Mouse (Mus musculus): ENCODE measurements around the gene Hspb11. TPM values are rescaled to one million over a fixed set of nuclear protein-coding genes. Genes with fewer than 3 reads are reported as not detected.

Gene Hspb11
- total RNA-seq, 2 experiments from 2014 or later, result not detected

GRCm38 (mm10) chr4:107302832-107303231 lies 49.4 kb downstream of the Hspb11 start:
- ATAC-seq (replicated peaks; ENCODE audit: low FRiP score, poor library complexity, severe bottlenecking), result no peak

- ATAC-seq (replicated peaks; ENCODE audit: low FRiP score, poor library complexity, severe bottlenecking), result no peak
Measured at GRCm38 (mm10) chr4:107303531-107303930, 50.1 kb downstream of the Hspb11 start.

GRCm38 (mm10) chr4:107306966-107307365 lies 53.6 kb downstream of the Hspb11 start, which contains the start of gene Dio1:
Gene Dio1 (minus strand): TSS chr4:107307169.
- no peak for ATAC-seq (replicated peaks; ENCODE audit: low FRiP score, poor library complexity, severe bottlenecking)

- peak; percentile 97 for ATAC-seq (replicated peaks; ENCODE audit: low FRiP score, poor library complexity, severe bottlenecking)
Measured at GRCm38 (mm10) chr4:107313690-107314478, 60.5 kb downstream of the Hspb11 start, which contains the start of gene Yipf1. Gene Yipf1 (plus strand): TSS chr4:107314363.

- peak; percentile 59 for ATAC-seq (replicated peaks; ENCODE audit: low FRiP score, poor library complexity, severe bottlenecking)
Measured at GRCm38 (mm10) chr4:107314479-107314805, 61.0 kb downstream of the Hspb11 start.

- ATAC-seq (replicated peaks; ENCODE audit: low FRiP score, poor library complexity, severe bottlenecking), result no peak
Measured at GRCm38 (mm10) chr4:107318646-107319045, 65.3 kb downstream of the Hspb11 start.

- ATAC-seq (replicated peaks; ENCODE audit: low FRiP score, poor library complexity, severe bottlenecking), result no peak
Measured at GRCm38 (mm10) chr4:107321041-107321440, 67.6 kb downstream of the Hspb11 start.

- ATAC-seq (replicated peaks; ENCODE audit: low FRiP score, poor library complexity, severe bottlenecking), result no peak
Measured at GRCm38 (mm10) chr4:107323113-107323512, 69.7 kb downstream of the Hspb11 start.

GRCm38 (mm10) chr4:107328530-107328929 lies 75.1 kb downstream of the Hspb11 start:
- no peak for ATAC-seq (replicated peaks; ENCODE audit: low FRiP score, poor library complexity, severe bottlenecking)

Other genes starting within 250 kb of the Hspb11 start
- gene Mrpl37, start 186.7 kb upstream of the Hspb11 start, total RNA-seq (2015; ENCODE audit: low replicate concordance), result 20.9 and 25.0 TPM in 2 replicates
- 5.4 and 17.2 TPM in 2 replicates for gene Mrpl37, start 186.7 kb upstream of the Hspb11 start, total RNA-seq (2017; ENCODE audit: low replicate concordance)
- 0.63 TPM in 1 of 2 replicates, not detected in the other for gene Cyb5rl, start 186.6 kb upstream of the Hspb11 start, total RNA-seq (2015; ENCODE audit: low replicate concordance)
- 0.28 and 0.34 TPM in 2 replicates for gene Cyb5rl, start 186.6 kb upstream of the Hspb11 start, total RNA-seq (2017; ENCODE audit: low replicate concordance)
- 0.42 TPM in 1 of 2 replicates, not detected in the other for gene Cdcp2, start 156.7 kb upstream of the Hspb11 start, total RNA-seq (2015; ENCODE audit: low replicate concordance)
- gene Cdcp2, start 156.7 kb upstream of the Hspb11 start, total RNA-seq (2017; ENCODE audit: low replicate concordance), result not detected in 2 replicates
- gene Tmem59, start 75.2 kb upstream of the Hspb11 start, total RNA-seq (2015; ENCODE audit: low replicate concordance), result 124 and 174 TPM in 2 replicates
- 146 and 147 TPM in 2 replicates for gene Tmem59, start 75.2 kb upstream of the Hspb11 start, total RNA-seq (2017; ENCODE audit: low replicate concordance)
- gene Tceanc2, start 74.5 kb upstream of the Hspb11 start, total RNA-seq (2015; ENCODE audit: low replicate concordance), result 6.5 and 20.3 TPM in 2 replicates
- gene Tceanc2, start 74.5 kb upstream of the Hspb11 start, total RNA-seq (2017; ENCODE audit: low replicate concordance), result 6.0 and 22.4 TPM in 2 replicates
- gene Ldlrad1, start 44.4 kb upstream of the Hspb11 start, total RNA-seq (2015; ENCODE audit: low replicate concordance), result 1.5 TPM in 1 of 2 replicates, not detected in the other
- not detected in 2 replicates for gene Ldlrad1, start 44.4 kb upstream of the Hspb11 start, total RNA-seq (2017; ENCODE audit: low replicate concordance)
- gene Lrrc42, start 61 bp upstream of the Hspb11 start, total RNA-seq (2015; ENCODE audit: low replicate concordance), result 2.3 and 12.3 TPM in 2 replicates
- 11.9 and 13.1 TPM in 2 replicates for gene Lrrc42, start 61 bp upstream of the Hspb11 start, total RNA-seq (2017; ENCODE audit: low replicate concordance)
- not detected in 2 replicates for gene Dio1, start 53.6 kb downstream of the Hspb11 start, total RNA-seq (2015; ENCODE audit: low replicate concordance)
- not detected in 2 replicates for gene Dio1, start 53.6 kb downstream of the Hspb11 start, total RNA-seq (2017; ENCODE audit: low replicate concordance)
- 14.0 and 40.7 TPM in 2 replicates for gene Yipf1, start 60.8 kb downstream of the Hspb11 start, total RNA-seq (2015; ENCODE audit: low replicate concordance)
- 16.6 and 25.2 TPM in 2 replicates for gene Yipf1, start 60.8 kb downstream of the Hspb11 start, total RNA-seq (2017; ENCODE audit: low replicate concordance)
- 18.6 and 20.7 TPM in 2 replicates for gene Ndc1, start 114.2 kb downstream of the Hspb11 start, total RNA-seq (2015; ENCODE audit: low replicate concordance)
- 9.3 and 33.3 TPM in 2 replicates for gene Ndc1, start 114.2 kb downstream of the Hspb11 start, total RNA-seq (2017; ENCODE audit: low replicate concordance)
- not detected in 2 replicates for gene Glis1, start 181.0 kb downstream of the Hspb11 start, total RNA-seq (2015; ENCODE audit: low replicate concordance)
- gene Glis1, start 181.0 kb downstream of the Hspb11 start, total RNA-seq (2017; ENCODE audit: low replicate concordance), result not detected in 2 replicates

Data from erythroblast, adult 5-6 weeks (primary cell).